Mouse (Mus musculus): Measurements from ENCODE around the gene Hhat. TPM values are rescaled to one million over a fixed set of nuclear protein-coding genes. Genes with fewer than 3 reads are reported as not detected.

Gene Hhat
- total and polyA plus RNA-seq, 3 experiments = 0.21 to 1.2 (median 1.1) TPM

DNA sequence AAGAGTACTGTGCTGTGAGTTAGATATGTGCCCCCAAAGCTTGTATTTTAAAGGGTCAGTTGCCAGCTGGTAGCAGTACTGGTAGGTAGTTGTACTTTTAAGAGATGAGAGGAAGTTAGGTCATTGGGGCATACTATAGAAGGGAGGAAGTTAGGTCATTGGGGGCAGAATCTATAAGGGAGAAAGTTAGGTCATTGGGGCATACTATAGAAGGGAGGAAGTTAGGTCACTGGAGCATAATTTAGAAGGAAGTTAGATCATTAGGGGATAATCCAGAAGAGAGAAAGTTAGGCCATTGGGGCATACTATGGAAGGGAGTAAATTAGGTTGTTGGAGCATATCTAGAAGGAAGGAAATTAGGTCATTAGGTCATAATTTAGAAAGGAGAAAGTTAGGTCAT, 71.9 kb downstream of the Hhat start:
- Histone ChIP-seq H3K36me3 (replicated peaks in 1 of 2; ENCODE audit: control insufficient read depth in 1 of 2, insufficient read depth in 1 of 2, low read length in 1 of 2) (no peaks in the 10 kb centered on the region), H3K4me3 (replicated peaks in 1 of 3; ENCODE audit: low read depth in 2 of 3, low read length in 2 of 3, poor library complexity in 1 of 3) (no peak overlapping the region), H3K27ac (ENCODE audit: insufficient read depth, low read depth) (no peak overlapping the region), H3K9me3 (replicated peaks; ENCODE audit: low read length) (no peaks in the 10 kb centered on the region), H3K9ac (ENCODE audit: insufficient read depth, low read depth) (no peak overlapping the region), H3K4me1 (ENCODE audit: control insufficient read depth in 1 of 2, insufficient read depth in 2 of 2) (peaks cover 0 to 6% of the 10 kb centered on the region in 2 experiments; a peak in 1 of 4 replicates), H3K79me2 (replicated peaks; ENCODE audit: control insufficient read depth, extremely low read depth, insufficient read depth, poor library complexity, severe bottlenecking) (no peaks in the 10 kb centered on the region), H3K4me2 (ENCODE audit: insufficient read depth, low read depth, poor library complexity, severe bottlenecking) (no peak overlapping the region), H3K27me3 (replicated peaks) (no peaks in the 10 kb centered on the region)
- in situ Hi-C loops (cut with MboI; ENCODE audit: low pct_ligation_motif_present, low pct_unique_long_range_greater_than_20kb, low sequenced_read_pairs) = no loop called here
- dilution Hi-C loops (cut with MboI; ENCODE audit: extremely low pct_ligation_motif_present, extremely low pct_unique_long_range_greater_than_20kb, low sequenced_read_pairs) = no loop called here
- no peak for DNase-seq (ENCODE audit: extremely low read depth)
- TF ChIP-seq JUN (IDR thresholded peaks at IDR 0.05; ENCODE audit: insufficient read depth, low read depth, low read length) (no peak), POLR2A (IDR thresholded peaks at IDR 0.05; ENCODE audit: low read depth, low read length) (no peak), RCOR1 (conservative IDR thresholded peaks at IDR 0.05; ENCODE audit: low read depth, low read length) (no peak), MXI1 (IDR thresholded peaks at IDR 0.05; ENCODE audit: low read depth, low read length) (no peak), UBTF (IDR thresholded peaks at IDR 0.05; ENCODE audit: low read depth, low read length) (no peak), BHLHE40 (IDR thresholded peaks at IDR 0.05; ENCODE audit: low read depth, low read length) (no peak), ZNF384 (IDR thresholded peaks at IDR 0.05; ENCODE audit: low read depth, low read length) (no peak), ZMIZ1 (IDR thresholded peaks at IDR 0.05; ENCODE audit: low read depth, low read length) (no peak), E2F4 (IDR thresholded peaks at IDR 0.05; ENCODE audit: insufficient replicate concordance, low read depth, low read length) (no peak), CTCF (conservative IDR thresholded peaks at IDR 0.05 in 1 of 2, IDR thresholded peaks at IDR 0.05 in 1 of 2; ENCODE audit: low read depth in 2 of 2, low read length in 2 of 2) (no peak), MAFK (IDR thresholded peaks at IDR 0.05; ENCODE audit: insufficient replicate concordance, low read length) (no peak)

GRCm38 (mm10) chr1:192696371-192696863, 74.6 kb downstream of the Hhat start:
- no peaks in the 10 kb centered on the region for H3K9me3 ChIP-seq (replicated peaks; ENCODE audit: low read length)
- in situ Hi-C loops (cut with MboI; ENCODE audit: low pct_ligation_motif_present, low pct_unique_long_range_greater_than_20kb, low sequenced_read_pairs) = no loop called here
- no peak for TF ChIP-seq NELFE (IDR thresholded peaks at IDR 0.05; ENCODE audit: low read depth, low read length)
- no peak for TF ChIP-seq JUN (IDR thresholded peaks at IDR 0.05; ENCODE audit: insufficient read depth, low read depth, low read length)
- TF ChIP-seq CHD2 (IDR thresholded peaks at IDR 0.05; ENCODE audit: low read length) = no peak
- TF ChIP-seq SMC3 (IDR thresholded peaks at IDR 0.05; ENCODE audit: low read depth, low read length) = no peak
- no peak for TF ChIP-seq MXI1 (IDR thresholded peaks at IDR 0.05; ENCODE audit: low read depth, low read length)
- TF ChIP-seq POLR2A (IDR thresholded peaks at IDR 0.05; ENCODE audit: low read depth, low read length) = no peak
- no peak for TF ChIP-seq NRF1 (IDR thresholded peaks at IDR 0.05; ENCODE audit: low read depth, low read length)
- TF ChIP-seq MAFK (IDR thresholded peaks at IDR 0.05; ENCODE audit: insufficient replicate concordance, low read length) = no peak
- no peak for TF ChIP-seq ELF1 (IDR thresholded peaks at IDR 0.05; ENCODE audit: low read depth, low read length)
- TF ChIP-seq USF1 (IDR thresholded peaks at IDR 0.05; ENCODE audit: low read depth, low read length) = no peak
- TF ChIP-seq TBP (conservative IDR thresholded peaks at IDR 0.05; ENCODE audit: low read depth, low read length) = no peak
- no peak for TF ChIP-seq TCF12 (IDR thresholded peaks at IDR 0.05; ENCODE audit: low read depth, low read length)
- H3K9ac ChIP-seq (ENCODE audit: insufficient read depth, low read depth) = no peak overlapping the region
- no peak overlapping the region for H3K4me3 ChIP-seq (replicated peaks in 1 of 3; ENCODE audit: low read depth in 2 of 3, low read length in 2 of 3, poor library complexity in 1 of 3)
- H3K36me3 ChIP-seq (replicated peaks in 1 of 2; ENCODE audit: control insufficient read depth in 1 of 2, insufficient read depth in 1 of 2, low read length in 1 of 2) = no peaks in the 10 kb centered on the region
- dilution Hi-C loops (cut with MboI; ENCODE audit: extremely low pct_ligation_motif_present, extremely low pct_unique_long_range_greater_than_20kb, low sequenced_read_pairs) = no loop called here
- DNase-seq (ENCODE audit: extremely low read depth) = no peak
- H3K27ac ChIP-seq (ENCODE audit: insufficient read depth, low read depth) = no peak overlapping the region
- H3K4me2 ChIP-seq (ENCODE audit: insufficient read depth, low read depth, poor library complexity, severe bottlenecking) = no peak overlapping the region
- peaks cover 0 to 6% of the 10 kb centered on the region in 2 experiments; a peak in 1 of 4 replicates for H3K4me1 ChIP-seq (ENCODE audit: control insufficient read depth in 1 of 2, insufficient read depth in 2 of 2)
- no peaks in the 10 kb centered on the region for H3K79me2 ChIP-seq (replicated peaks; ENCODE audit: control insufficient read depth, extremely low read depth, insufficient read depth, poor library complexity, severe bottlenecking)
- no peaks in the 10 kb centered on the region for H3K27me3 ChIP-seq (replicated peaks)
